Mouse (Mus musculus): Measurements from ENCODE around the gene Yae1d1. TPM values are rescaled to one million over a fixed set of nuclear protein-coding genes. Genes with fewer than 3 reads are reported as not detected.
"Not testable (repeated sequence)": the region's sequence is repeated elsewhere in the genome, so short reads cannot be mapped to it uniquely, and the experiment has no call there.

Yae1d1 gene
- total RNA-seq, 2 experiments from 2014 or later = 21.6 to 23.2 TPM

- Histone ChIP-seq H3K27ac (no peak overlapping the region), H3K4me3 (no peak overlapping the region)
- no peak for DNase-seq (ENCODE audit: low spot score in 2 of 2)
- TF ChIP-seq CTCF (conservative IDR thresholded peaks at IDR 0.05) = no peak
Observed at GRCm38 (mm10) chr13:17960613-17961012, 32.5 kb downstream of the Yae1d1 start.

DNA sequence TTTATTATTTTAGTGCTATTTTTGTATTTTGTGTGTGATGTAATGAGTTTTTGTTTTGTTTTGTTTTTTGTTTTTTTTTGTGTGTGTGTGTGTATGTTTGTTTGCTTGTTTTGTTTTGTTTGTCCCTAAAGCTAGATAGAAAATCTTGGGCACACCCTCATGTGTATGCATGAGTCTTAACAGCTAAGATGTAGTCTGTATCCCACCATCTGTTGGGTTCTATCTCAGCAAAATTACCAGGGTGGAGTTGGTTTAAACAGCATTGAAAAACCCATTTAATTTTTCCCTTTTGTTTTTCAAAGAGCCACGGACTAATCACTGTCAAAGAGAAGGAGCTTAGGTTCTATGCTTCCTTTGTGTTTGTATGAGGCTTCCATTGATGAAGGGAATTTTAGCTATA lies 38.9 kb downstream of the Yae1d1 start:
- TF ChIP-seq CTCF (conservative IDR thresholded peaks at IDR 0.05) = no peak
- no peak for DNase-seq (ENCODE audit: low spot score in 2 of 2)
- H3K27ac ChIP-seq = no peak overlapping the region
- no peak overlapping the region for H3K4me3 ChIP-seq

- H3K4me3 ChIP-seq; DNase-seq (ENCODE audit: low spot score in 2 of 2); H3K27ac ChIP-seq: not testable (repeated sequence)
Observed at GRCm38 (mm10) chr13:17950581-17950980, 42.6 kb downstream of the Yae1d1 start.

GRCm38 (mm10) chr13:17949555-17949954 lies 43.6 kb downstream of the Yae1d1 start:
- no peak for DNase-seq (ENCODE audit: low spot score in 2 of 2)
- TF ChIP-seq CTCF (conservative IDR thresholded peaks at IDR 0.05) = peak; percentile 19; the same call in 1 of the 2 replicates
- H3K4me3 ChIP-seq = no peak overlapping the region
- no peak overlapping the region for H3K27ac ChIP-seq

DNA sequence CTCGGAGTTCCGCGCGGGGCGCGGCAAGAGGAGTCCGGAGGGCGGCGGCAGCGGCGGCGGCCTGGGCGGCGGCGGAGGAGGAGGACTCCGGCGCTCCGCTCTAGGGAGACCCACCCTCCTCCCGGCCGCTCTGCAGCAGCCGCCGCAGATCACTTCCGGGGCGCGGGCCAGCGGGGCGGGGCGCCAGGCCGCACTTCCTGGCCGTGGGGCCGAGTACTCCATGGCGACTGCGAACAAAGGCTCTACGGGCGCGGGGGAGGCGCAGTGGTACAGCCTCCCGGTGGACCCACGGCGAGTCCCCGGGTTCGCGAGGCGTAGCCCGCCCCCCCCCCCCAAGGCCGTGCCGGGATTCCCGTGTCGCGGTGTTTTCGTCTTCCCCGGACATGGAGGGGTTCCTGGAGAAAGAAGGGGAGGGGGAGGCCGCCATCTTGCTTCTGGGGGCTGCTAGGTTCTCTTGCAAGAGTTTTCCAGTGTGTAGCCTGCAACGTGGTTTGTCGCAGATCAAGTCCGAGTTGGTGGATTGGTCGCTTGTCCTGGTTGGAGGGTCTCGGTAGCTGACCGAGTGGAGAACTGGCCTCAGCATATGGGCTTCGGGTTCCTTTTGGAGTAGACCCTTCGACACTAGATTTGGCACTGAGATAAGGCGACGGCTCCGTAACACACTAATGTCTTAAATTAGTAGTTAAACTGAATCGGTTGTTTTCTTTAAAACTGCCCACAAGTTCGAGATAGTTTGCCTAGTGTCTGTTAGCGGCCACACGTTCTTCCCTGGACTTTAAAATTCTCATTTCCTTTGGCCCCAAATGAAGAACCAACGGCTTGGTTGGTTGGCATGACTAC lies 48.9 kb downstream of the Yae1d1 start, which contains the start of gene Rala:
Gene Rala, minus strand, starts transcription at position 162 of the 840 bp plus-strand sequence.
- peak within 1 kb of the TSS; percentile 61 for H3K4me3 ChIP-seq
- peak within 1 kb of the TSS; percentile 98 for H3K27ac ChIP-seq
- peak; percentile 92 to 95 for DNase-seq (ENCODE audit: low spot score in 2 of 2)
- no peak for TF ChIP-seq CTCF (conservative IDR thresholded peaks at IDR 0.05)

GRCm38 (mm10) chr13:17943306-17944077 lies 49.7 kb downstream of the Yae1d1 start:
- Histone ChIP-seq H3K4me3 (peak overlapping the region; percentile 61), H3K27ac (peak overlapping the region; percentile 98)
- DNase-seq (ENCODE audit: low spot score in 2 of 2) = no peak
- TF ChIP-seq CTCF (conservative IDR thresholded peaks at IDR 0.05) = 0 out of 2 replicates have a peak, but pooled peaks have one; percentile 3

GRCm38 (mm10) chr13:17942338-17942737 lies 50.8 kb downstream of the Yae1d1 start:
- no peak for TF ChIP-seq CTCF (conservative IDR thresholded peaks at IDR 0.05)
- no peak for DNase-seq (ENCODE audit: low spot score in 2 of 2)
- H3K27ac ChIP-seq = no peak overlapping the region
- H3K4me3 ChIP-seq = no peak overlapping the region; the same call in 1 of the 2 replicates

Other genes with a start within 250 kb of the Yae1d1 start
- gene Cdk13, start 188.3 kb downstream of the Yae1d1 start, total RNA-seq (2021) = 10 to 100 TPM; 58.7 to 60.0 TPM
- gene Rala, start 49.1 kb downstream of the Yae1d1 start, total RNA-seq (2021) = 10 to 100 TPM; 58.7 to 59.4 TPM